Mouse (Mus musculus): Measurements from ENCODE around the gene Zfp383. TPM values are rescaled to one million over a fixed set of nuclear protein-coding genes. Genes with fewer than 3 reads are reported as not detected.

Zfp383 gene
- total and polyA plus RNA-seq, 2 experiments from 2014 or later: 3.9 to 11.5 TPM

DNA sequence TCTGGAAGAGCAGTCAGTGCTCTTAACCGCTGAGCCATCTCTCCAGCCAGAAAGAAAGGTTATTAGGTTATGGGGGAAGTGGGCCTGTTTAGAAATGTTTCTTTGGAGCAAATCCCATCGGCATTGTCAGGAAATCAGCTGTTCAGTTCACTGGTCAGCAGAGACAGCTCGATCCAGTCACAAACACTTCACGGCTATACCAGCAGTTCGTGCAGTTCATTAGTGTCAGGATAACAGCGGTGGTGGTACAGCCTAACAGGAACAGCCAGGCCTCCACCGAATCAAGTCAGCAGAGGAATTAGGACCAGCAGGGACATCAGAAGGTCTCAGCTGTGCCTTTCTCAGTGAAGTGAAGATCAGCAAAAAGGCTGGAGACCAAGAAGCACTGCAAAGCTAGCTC, 27.1 kb upstream of the Zfp383 start:
- H3K9ac ChIP-seq: no peak overlapping the region
- H3K9me3 ChIP-seq (ENCODE audit: low read length): 0 out of 2 replicates have a peak, but pooled peaks cover 4% of the 10 kb centered on the region
- no peak for TF ChIP-seq CTCF (IDR thresholded peaks at IDR 0.05; ENCODE audit: low read depth)
- peaks cover 12% of the 10 kb centered on the region for H3K36me3 ChIP-seq (ENCODE audit: insufficient read depth)
- ATAC-seq (no peak), DNase-seq (no peak)
- H3K4me3 ChIP-seq (ENCODE audit: low read depth, low read length): no peak overlapping the region
- WGBS: 89% methylated on average over 7 of the region's 7 CpGs
- no peak overlapping the region for H3K27ac ChIP-seq (ENCODE audit: low read depth, low read length)
- H3K27me3 ChIP-seq (ENCODE audit: insufficient read depth, low read length): no peaks in the 10 kb centered on the region
- no peak overlapping the region for H3K4me2 ChIP-seq (ENCODE audit: low read depth)
- no peaks in the 10 kb centered on the region for H3K4me1 ChIP-seq (ENCODE audit: insufficient read depth)

- Histone ChIP-seq H3K4me3 (ENCODE audit: low read depth, low read length) (no peak overlapping the region), H3K27ac (ENCODE audit: low read depth, low read length) (no peak overlapping the region), H3K4me2 (ENCODE audit: low read depth) (no peak overlapping the region), H3K9me3 (ENCODE audit: low read length) (peaks cover 28% of the 10 kb centered on the region), H3K9ac (no peak overlapping the region), H3K36me3 (ENCODE audit: insufficient read depth) (peaks cover 47% of the 10 kb centered on the region), H3K4me1 (ENCODE audit: insufficient read depth) (no peaks in the 10 kb centered on the region), H3K27me3 (ENCODE audit: insufficient read depth, low read length) (no peaks in the 10 kb centered on the region)
- DNase-seq (no peak), ATAC-seq (no peak)
- no peak for TF ChIP-seq CTCF (IDR thresholded peaks at IDR 0.05; ENCODE audit: low read depth)
- 99% methylated on average over 7 of the region's 7 CpGs for WGBS
Observed at GRCm38 (mm10) chr7:29890501-29890900, 17.5 kb upstream of the Zfp383 start.

DNA sequence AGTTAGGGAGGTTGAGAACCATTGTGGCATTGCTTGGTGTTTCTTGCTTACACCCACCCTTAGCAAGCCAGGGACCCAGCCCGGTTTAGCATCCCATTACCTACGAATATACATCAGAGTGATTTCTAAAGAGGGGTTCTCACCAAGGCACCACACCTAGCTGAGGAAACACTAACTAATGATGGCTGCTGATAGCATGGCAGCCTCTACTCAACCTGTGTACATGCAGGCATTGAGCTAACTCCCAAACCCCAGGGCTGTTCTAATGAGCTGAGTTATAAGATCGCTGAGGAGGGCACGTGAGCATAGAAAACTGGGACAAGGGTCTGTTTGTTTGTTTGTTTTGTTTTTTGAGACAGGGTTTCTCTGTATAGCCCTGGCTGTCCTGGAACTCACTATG, 15.3 kb upstream of the Zfp383 start:
- Histone ChIP-seq H3K9me3 (ENCODE audit: low read length) (peaks cover 19% of the 10 kb centered on the region), H3K27me3 (ENCODE audit: insufficient read depth, low read length) (no peaks in the 10 kb centered on the region), H3K27ac (ENCODE audit: low read depth, low read length) (no peak overlapping the region), H3K36me3 (ENCODE audit: insufficient read depth) (peaks cover 63% of the 10 kb centered on the region), H3K4me2 (ENCODE audit: low read depth) (no peak overlapping the region), H3K4me1 (ENCODE audit: insufficient read depth) (no peaks in the 10 kb centered on the region), H3K4me3 (ENCODE audit: low read depth, low read length) (no peak overlapping the region), H3K9ac (no peak overlapping the region)
- no peak for DNase-seq
- 98% methylated on average over 4 of the region's 4 CpGs for WGBS
- no peak for ATAC-seq
- no peak for TF ChIP-seq CTCF (IDR thresholded peaks at IDR 0.05; ENCODE audit: low read depth)

DNA sequence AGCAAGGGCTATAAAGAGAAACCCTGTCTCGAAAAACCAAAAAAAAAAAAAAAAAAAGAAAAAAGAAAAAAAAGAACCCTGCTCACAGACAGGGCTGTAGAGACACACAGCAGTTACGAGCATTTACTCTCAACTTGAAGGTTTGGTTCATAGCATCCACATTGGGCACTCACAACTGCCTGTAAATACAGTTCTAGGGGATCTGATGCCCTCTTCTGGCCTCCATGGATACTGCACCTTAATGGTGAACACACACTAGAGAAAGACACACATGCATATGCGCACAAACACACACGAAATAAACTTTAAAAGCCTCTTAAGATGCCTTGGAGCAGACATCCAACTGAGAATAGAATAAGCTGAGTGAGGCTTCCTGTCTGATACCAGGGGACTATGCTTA, 9.7 kb upstream of the Zfp383 start:
- Histone ChIP-seq H3K4me2 (ENCODE audit: low read depth) (no peak overlapping the region), H3K9me3 (ENCODE audit: low read length) (peaks cover 19% of the 10 kb centered on the region), H3K4me1 (ENCODE audit: insufficient read depth) (no peaks in the 10 kb centered on the region), H3K27ac (ENCODE audit: low read depth, low read length) (no peak overlapping the region), H3K4me3 (ENCODE audit: low read depth, low read length) (no peak overlapping the region), H3K36me3 (ENCODE audit: insufficient read depth) (peaks cover 59% of the 10 kb centered on the region), H3K27me3 (ENCODE audit: insufficient read depth, low read length) (no peaks in the 10 kb centered on the region), H3K9ac (no peak overlapping the region)
- ATAC-seq: no peak
- no peak for DNase-seq
- TF ChIP-seq CTCF (IDR thresholded peaks at IDR 0.05; ENCODE audit: low read depth): no peak
- WGBS: 93% methylated on average over 4 of the region's 4 CpGs

DNA sequence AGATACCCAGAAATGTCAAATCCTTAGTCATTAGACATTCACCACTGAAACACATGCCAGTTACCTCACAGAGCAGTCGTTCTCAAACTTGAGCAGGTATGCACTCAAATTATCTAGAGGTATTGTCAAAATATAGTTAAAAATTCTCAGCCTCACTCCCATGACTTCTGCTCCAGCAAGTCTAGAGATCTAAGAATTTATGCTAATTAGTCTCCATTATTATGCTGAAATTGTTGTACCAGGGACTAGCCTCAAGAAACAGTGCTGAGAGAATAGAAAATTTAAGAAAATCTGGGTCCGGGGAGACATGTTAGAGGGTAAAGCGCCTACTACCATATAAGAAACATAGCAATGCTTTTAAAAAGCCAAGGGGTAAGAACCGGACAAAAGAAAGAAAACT, 3.9 kb upstream of the Zfp383 start:
- Histone ChIP-seq H3K4me3 (ENCODE audit: low read depth, low read length) (no peak overlapping the region), H3K9me3 (ENCODE audit: low read length) (no peaks in the 10 kb centered on the region), H3K9ac (no peak overlapping the region), H3K36me3 (ENCODE audit: insufficient read depth) (peaks cover 12% of the 10 kb centered on the region), H3K27ac (ENCODE audit: low read depth, low read length) (no peak overlapping the region), H3K27me3 (ENCODE audit: insufficient read depth, low read length) (no peaks in the 10 kb centered on the region), H3K4me2 (ENCODE audit: low read depth) (no peak overlapping the region), H3K4me1 (ENCODE audit: insufficient read depth) (peaks cover 6% of the 10 kb centered on the region; the same call in 1 of the 2 replicates)
- 92% methylated on average over 4 of the region's 4 CpGs for WGBS
- DNase-seq (no peak), ATAC-seq (no peak)
- no peak for TF ChIP-seq CTCF (IDR thresholded peaks at IDR 0.05; ENCODE audit: low read depth)

DNA sequence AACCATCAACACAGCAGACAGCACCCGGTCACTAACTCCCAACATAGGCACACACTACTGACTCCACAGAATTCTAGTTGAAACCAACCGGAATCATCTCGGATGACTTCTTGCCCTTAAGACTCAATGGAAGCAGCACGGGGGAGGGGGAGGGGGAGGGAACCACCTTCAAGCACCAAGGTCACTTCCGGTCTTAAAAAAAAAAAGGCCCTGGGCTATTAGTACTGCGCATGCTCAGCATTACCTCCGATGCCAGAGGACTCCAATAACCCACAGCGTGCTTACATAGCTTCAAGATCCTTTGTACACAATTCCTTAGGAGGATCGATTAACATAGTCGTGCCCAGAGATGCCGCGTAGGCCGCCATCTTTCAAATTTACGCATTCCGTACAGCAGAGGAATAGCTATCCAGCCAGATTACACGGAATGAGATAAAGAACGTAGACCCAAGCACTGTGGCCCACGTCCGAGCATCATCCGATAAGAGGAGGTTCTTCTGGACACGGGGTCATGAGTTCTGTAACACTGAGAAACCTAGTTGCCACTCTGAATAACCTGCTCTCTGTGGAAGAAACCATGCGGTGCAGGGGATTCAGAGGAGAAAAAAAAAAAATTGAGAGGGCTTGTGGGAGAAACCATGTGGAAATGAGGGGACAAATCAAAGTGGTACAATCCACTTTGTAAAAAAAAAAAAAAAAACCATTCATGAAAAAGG, 1.9 kb upstream of the Zfp383 start, which contains the start of gene Zfp27:
Gene Zfp27 (minus strand): TSS at position 607 of the 716 bp plus-strand sequence.
- TF ChIP-seq CTCF (IDR thresholded peaks at IDR 0.05; ENCODE audit: low read depth): 0 out of 2 replicates have a peak, but pooled peaks have one; percentile 2
- Histone ChIP-seq H3K9ac (peak within 1 kb of the TSS; percentile 59), H3K4me1 (ENCODE audit: insufficient read depth) (peaks cover 6% of the 10 kb centered on the region; the same call in 1 of the 2 replicates), H3K4me2 (ENCODE audit: low read depth) (peak within 1 kb of the TSS; percentile 63), H3K4me3 (ENCODE audit: low read depth, low read length) (peak within 1 kb of the TSS; percentile 43), H3K9me3 (ENCODE audit: low read length) (no peaks in the 10 kb centered on the region), H3K27me3 (ENCODE audit: insufficient read depth, low read length) (no peaks in the 10 kb centered on the region), H3K27ac (ENCODE audit: low read depth, low read length) (peak within 1 kb of the TSS; percentile 94), H3K36me3 (ENCODE audit: insufficient read depth) (peaks cover 4% of the 10 kb centered on the region; the same call in 1 of the 2 replicates)
- under 1% methylated on average over 22 of the region's 22 CpGs for WGBS
- DNase-seq (peak; percentile 95), ATAC-seq (peak; percentile 91)

DNA sequence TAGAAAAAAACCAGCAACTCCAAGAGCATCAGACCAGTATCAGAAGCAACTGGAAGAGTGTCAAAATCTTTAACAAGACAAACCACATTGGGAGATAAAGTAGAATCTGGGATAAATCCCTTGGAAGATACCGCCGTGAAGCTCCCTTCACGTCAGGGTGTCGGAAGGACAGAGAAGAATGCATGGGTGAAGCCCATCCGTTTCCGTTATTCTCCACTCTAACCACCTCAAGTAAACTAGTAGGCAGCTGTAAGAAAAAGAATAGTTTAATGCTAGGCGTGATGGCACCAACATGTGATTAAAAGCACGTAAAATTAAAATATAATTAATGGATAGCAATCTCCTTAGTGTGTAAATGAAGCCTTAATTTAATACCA, 1.4 kb upstream of the Zfp383 start:
- peak overlapping the region; percentile 94 for H3K27ac ChIP-seq (ENCODE audit: low read depth, low read length)
- H3K4me3 ChIP-seq (ENCODE audit: low read depth, low read length): peak overlapping the region; percentile 43
- H3K27me3 ChIP-seq (ENCODE audit: insufficient read depth, low read length): no peaks in the 10 kb centered on the region
- WGBS: 10% methylated on average over 8 of the region's 8 CpGs
- no peak for TF ChIP-seq CTCF (IDR thresholded peaks at IDR 0.05; ENCODE audit: low read depth)
- peak overlapping the region; percentile 59 for H3K9ac ChIP-seq
- H3K4me2 ChIP-seq (ENCODE audit: low read depth): peak overlapping the region; percentile 63
- H3K9me3 ChIP-seq (ENCODE audit: low read length): no peaks in the 10 kb centered on the region
- ATAC-seq (peak; percentile 25; the same call in 1 of the 2 replicates), DNase-seq (no peak)
- peaks cover 5% of the 10 kb centered on the region; the same call in 1 of the 2 replicates for H3K36me3 ChIP-seq (ENCODE audit: insufficient read depth)
- peaks cover 6% of the 10 kb centered on the region; the same call in 1 of the 2 replicates for H3K4me1 ChIP-seq (ENCODE audit: insufficient read depth)
